Mouse (Mus musculus) left cerebral cortex, adult 6 months (tissue): ENCODE data around the gene Gal3st2. TPM values are rescaled to one million over a fixed set of nuclear protein-coding genes. Genes with fewer than 3 reads are reported as not detected.

Experiments
- long read RNA-seq, 2 experiments: library from polyadenylated mRNA; unstranded; transcript quantifications; one replicate each; pipeline ENCODE4 v2.0.0; 2019 to 2020
- polyA plus RNA-seq: library from polyadenylated mRNA; unstranded; fragments of <200 nt; fragmentation: Nextera tagmentation; gene quantifications from 2 replicates; pipeline ENCODE4 v1.2.3, GENCODE M21; 2021

Gal3st2 gene
- polyA plus RNA-seq = 0.06 TPM in 1 of 2 replicates, not detected in the other
- long read RNA-seq, experiment 1 = 0 reads
- long read RNA-seq, experiment 2, partial matches to known transcripts = 1 of 1 reads
- long read RNA-seq, experiment 2, other reads (novel, unspliced or antisense) = 0 of 1 reads

GRCm38 (mm10) chr1:93861048-93861447 is at the start of gene Gal3st2:
TSS of gene Gal3st2 (plus strand) at chr1:93861306.

DNA sequence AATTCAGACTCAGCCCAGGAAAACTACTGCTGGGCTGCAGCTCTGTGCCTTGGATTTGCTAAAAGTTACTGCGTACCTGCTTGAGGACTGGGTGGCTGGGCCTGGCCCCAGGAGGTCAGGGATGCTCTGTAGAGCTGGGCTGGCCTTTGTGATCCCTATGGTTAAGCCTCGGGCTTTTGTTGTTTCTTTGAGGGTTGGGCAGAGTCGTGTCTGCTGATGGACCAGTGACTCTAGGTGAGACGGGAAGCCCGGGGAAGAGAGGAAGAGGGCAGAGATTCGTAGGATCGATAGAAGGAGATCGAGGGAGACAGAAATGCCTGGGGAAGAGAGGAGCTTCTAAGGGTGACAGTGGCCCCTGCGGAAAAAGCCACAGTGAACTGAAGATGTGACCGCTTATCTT is 36.5 kb upstream of the Gal3st2 start, which contains the start of gene D2hgdh:
Gene D2hgdh, plus strand, starts transcription at position 301 of the 400 bp plus-strand sequence.

GRCm38 (mm10) chr1:93918011-93918410 is 56.9 kb downstream of the Gal3st2 start, which contains the start of gene Gal3st2b:
TSS of gene Gal3st2b (plus strand) at chr1:93918311.

Other genes with a start within 250 kb of the Gal3st2 start
- 205 and 327 TPM in 2 replicates for gene Stk25, start 202.6 kb upstream of the Gal3st2 start, polyA plus RNA-seq
- 94.0 and 95.8 TPM in 2 replicates for gene Bok, start 175.6 kb upstream of the Gal3st2 start, polyA plus RNA-seq
- 29.1 and 43.9 TPM in 2 replicates for gene Atg4b, start 109.8 kb upstream of the Gal3st2 start, polyA plus RNA-seq
- gene Thap4, start 106.4 kb upstream of the Gal3st2 start, polyA plus RNA-seq = 13.3 and 17.3 TPM in 2 replicates
- 67.2 and 82.9 TPM in 2 replicates for gene Dtymk, start 59.4 kb upstream of the Gal3st2 start, polyA plus RNA-seq
- 5.3 and 7.7 TPM in 2 replicates for gene Ing5, start 57.3 kb upstream of the Gal3st2 start, polyA plus RNA-seq
- gene D2hgdh, start 36.4 kb upstream of the Gal3st2 start, polyA plus RNA-seq = 5.6 and 6.2 TPM in 2 replicates
- not detected in 2 replicates for gene Gal3st2b, start 57.0 kb downstream of the Gal3st2 start, polyA plus RNA-seq
- gene Gal3st2c, start 129.2 kb downstream of the Gal3st2 start, polyA plus RNA-seq = not detected in 2 replicates
- 3.5 and 4.6 TPM in 2 replicates for gene Neu4, start 159.1 kb downstream of the Gal3st2 start, polyA plus RNA-seq
- gene Pdcd1, start 191.2 kb downstream of the Gal3st2 start, polyA plus RNA-seq = 0.16 TPM in 1 of 2 replicates, not detected in the other